Comparison of ENCODE assay signal across 8 mouse cellular contexts in genomic region chr2:84887411-84888271, GRCm38 (mm10). TPM values are rescaled to one million over a fixed set of nuclear protein-coding genes. Genes with fewer than 3 reads are reported as not detected.
DNase-seq lines count a peak whose midpoint lies in the region; ATAC-seq and TF ChIP-seq lines count a peak whose summit lies in the region.

No protein-coding gene starts in this region.

- H3K36me3 ChIP-seq in liver, adult 2 months (ENCODE audit: control insufficient read depth, insufficient read depth, low read length) = no peaks in the 10 kb centered on the region
- no peaks in the 10 kb centered on the region for H3K36me3 ChIP-seq in heart, embryonic 10.5 days
- H3K36me3 ChIP-seq in kidney, embryonic 14.5 days (ENCODE audit: control insufficient read depth, insufficient read depth, low read length) = no peaks in the 10 kb centered on the region
- H3K36me3 ChIP-seq in lung, postnatal 0 days (ENCODE audit: insufficient read depth, low read length) = no peaks in the 10 kb centered on the region

- peak overlapping the region; percentile 79 for H3K4me2 ChIP-seq in kidney, embryonic 14.5 days (replicated peaks; ENCODE audit: low read depth, low read length)
- H3K4me2 ChIP-seq in lung, postnatal 0 days (replicated peaks; ENCODE audit: low read depth, low read length) = peak overlapping the region; percentile 93

- no peak for TF ChIP-seq POLR2A in liver, adult 2 months (IDR thresholded peaks at IDR 0.05; ENCODE audit: extremely low read depth, insufficient read depth, low read length)

- H3K79me2 ChIP-seq in liver, adult 2 months (ENCODE audit: control insufficient read depth, insufficient read depth, low read length) = no peaks in the 10 kb centered on the region

- no peak for TF ChIP-seq CTCF in liver, adult 2 months (IDR thresholded peaks at IDR 0.05; ENCODE audit: low read depth, low read length)
- TF ChIP-seq CTCF in lung, postnatal 0 days (IDR thresholded peaks at IDR 0.05) = peak; percentile 45; the same call in 1 of the 2 replicates

- WGBS in liver, adult 2 months = 2% methylated on average over 58 of the region's 58 CpGs
- under 1% methylated on average over 58 of the region's 58 CpGs for WGBS in heart, embryonic 10.5 days
- under 1% methylated on average over 58 of the region's 58 CpGs for WGBS in kidney, embryonic 14.5 days
- under 1% methylated on average over 53 of the region's 58 CpGs for WGBS in lung, postnatal 0 days

- peak; percentile 14 for ATAC-seq in kidney, embryonic 14.5 days (ENCODE audit: low FRiP score, low TSS enrichment)
- peak; percentile 29 for ATAC-seq in lung, postnatal 0 days

- peak overlapping the region; percentile 67 for H3K4me3 ChIP-seq in liver, adult 2 months (ENCODE audit: insufficient read depth, low read depth, low read length)
- H3K4me3 ChIP-seq in heart, embryonic 10.5 days = peak overlapping the region; percentile 64
- H3K4me3 ChIP-seq in kidney, embryonic 14.5 days (ENCODE audit: low read length) = peak overlapping the region; percentile 51
- peak overlapping the region; percentile 58 for H3K4me3 ChIP-seq in lung, postnatal 0 days (ENCODE audit: low read depth, low read length)

- no peak overlapping the region for H3K27ac ChIP-seq in liver, adult 2 months (replicated peaks; ENCODE audit: insufficient read depth, low read depth, low read length)
- H3K27ac ChIP-seq in heart, embryonic 10.5 days = no peak overlapping the region
- no peak overlapping the region for H3K27ac ChIP-seq in kidney, embryonic 14.5 days (ENCODE audit: low read depth, low read length)
- no peak overlapping the region for H3K27ac ChIP-seq in lung, postnatal 0 days (ENCODE audit: low read length)

- H3K4me1 ChIP-seq in liver, adult 2 months (ENCODE audit: control insufficient read depth, insufficient read depth, low read length) = peaks cover 14% of the 10 kb centered on the region; the same call in 1 of the 2 replicates
- peaks cover 54% of the 10 kb centered on the region for H3K4me1 ChIP-seq in heart, embryonic 10.5 days
- peaks cover 26% of the 10 kb centered on the region for H3K4me1 ChIP-seq in kidney, embryonic 14.5 days (ENCODE audit: control insufficient read depth, insufficient read depth, low read length)
- peaks cover 4% of the 10 kb centered on the region; the same call in 1 of the 2 replicates for H3K4me1 ChIP-seq in lung, postnatal 0 days (ENCODE audit: insufficient read depth, low read depth, low read length)

- no peaks in the 10 kb centered on the region for H3K9me3 ChIP-seq in heart, embryonic 10.5 days
- H3K9me3 ChIP-seq in kidney, embryonic 14.5 days (ENCODE audit: control insufficient read depth, low read length) = no peaks in the 10 kb centered on the region
- no peaks in the 10 kb centered on the region for H3K9me3 ChIP-seq in lung, postnatal 0 days (ENCODE audit: low read length)

- DNase-seq in liver, adult 2 months (ENCODE audit: extremely low read depth, low read depth, low spot score) = no peak
- DNase-seq in liver = no peak
- peak; percentile 76 for DNase-seq in brain, adult 2 months (ENCODE audit: low read depth, low spot score)
- peak; percentile 72 for DNase-seq in heart, embryonic 10.5 days (ENCODE audit: low spot score)
- peak; percentile 76 for DNase-seq in lung, postnatal 0 days (ENCODE audit: low spot score)
- DNase-seq in retina, embryonic 14.5 days (ENCODE audit: low spot score) = peak; percentile 72
- DNase-seq in MN1 (ENCODE audit: low spot score) = no peak

- peak overlapping the region; percentile 46; the same call in 1 of the 2 replicates for H3K9ac ChIP-seq in liver, adult 2 months (ENCODE audit: low read depth, low read length)
- H3K9ac ChIP-seq in kidney, embryonic 14.5 days (ENCODE audit: low read depth, low read length) = no peak overlapping the region
- H3K9ac ChIP-seq in lung, postnatal 0 days (replicated peaks; ENCODE audit: low read depth) = peak overlapping the region; percentile 2; the same call in 1 of the 2 replicates

- peaks cover 11% of the 10 kb centered on the region for H3K27me3 ChIP-seq in liver, adult 2 months (ENCODE audit: control insufficient read depth, insufficient read depth, low read length)
- H3K27me3 ChIP-seq in heart, embryonic 10.5 days (ENCODE audit: insufficient read depth, poor library complexity, severe bottlenecking) = peaks cover 81% of the 10 kb centered on the region
- peaks cover 56% of the 10 kb centered on the region for H3K27me3 ChIP-seq in kidney, embryonic 14.5 days (ENCODE audit: control insufficient read depth, insufficient read depth, low read length)
- H3K27me3 ChIP-seq in lung, postnatal 0 days (replicated peaks; ENCODE audit: insufficient read depth, low read length) = peaks cover 33% of the 10 kb centered on the region

- TF ChIP-seq EP300 in lung, postnatal 0 days (IDR thresholded peaks at IDR 0.05) = no peak

RNA-seq across cellular contexts. Expression of gene Rtn4rl2, which starts 1.1 kb away (rescaled TPM):
- 0.13 TPM in 1 of 2 replicates, not detected in the other for total RNA-seq in liver, adult 2 months (2014; rRNA removed)
- polyA plus RNA-seq in liver, adult 2 months (2012; rRNA removed) = 0.29 and 0.50 TPM in 2 replicates
- polyA plus RNA-seq in heart, embryonic 10.5 days (2016; fragmentation: Nextera tagmentation; extraction: Ambion mirVana) = 0.33 and 0.88 TPM in 2 replicates
- 1.6 and 2.1 TPM in 2 replicates for polyA plus RNA-seq in kidney, embryonic 14.5 days (2014; fragmentation: Nextera tagmentation; extraction: Ambion mirVana)
- polyA plus RNA-seq in lung, postnatal 0 days (2015; fragmentation: Nextera tagmentation; extraction: Ambion mirVana) = 0.62 and 1.1 TPM in 2 replicates

RNA-seq across cellular contexts. Expression of gene Slc43a3, which starts 48.7 kb away (rescaled TPM):
- total RNA-seq in liver, adult 2 months (2014; rRNA removed) = 25.7 and 26.6 TPM in 2 replicates
- polyA plus RNA-seq in liver, adult 2 months (2012; rRNA removed) = 23.2 and 30.6 TPM in 2 replicates
- polyA plus RNA-seq in heart, embryonic 10.5 days (2016; fragmentation: Nextera tagmentation; extraction: Ambion mirVana) = 48.4 and 50.9 TPM in 2 replicates
- 41.1 and 53.7 TPM in 2 replicates for polyA plus RNA-seq in kidney, embryonic 14.5 days (2014; fragmentation: Nextera tagmentation; extraction: Ambion mirVana)
- 121 and 122 TPM in 2 replicates for polyA plus RNA-seq in lung, postnatal 0 days (2015; fragmentation: Nextera tagmentation; extraction: Ambion mirVana)

RNA-seq across cellular contexts. Expression of gene Slc43a1, which starts 49.0 kb away (rescaled TPM):
- 7.2 and 10.0 TPM in 2 replicates for total RNA-seq in liver, adult 2 months (2014; rRNA removed)
- polyA plus RNA-seq in liver, adult 2 months (2012; rRNA removed) = 8.9 and 12.1 TPM in 2 replicates
- 38.9 and 41.0 TPM in 2 replicates for polyA plus RNA-seq in heart, embryonic 10.5 days (2016; fragmentation: Nextera tagmentation; extraction: Ambion mirVana)
- polyA plus RNA-seq in kidney, embryonic 14.5 days (2014; fragmentation: Nextera tagmentation; extraction: Ambion mirVana) = 15.5 and 19.4 TPM in 2 replicates
- 4.9 and 6.6 TPM in 2 replicates for polyA plus RNA-seq in lung, postnatal 0 days (2015; fragmentation: Nextera tagmentation; extraction: Ambion mirVana)

Comparison
In these comparisons a context has a peak if more than half of its experiments do, and no peak if none do; other contexts are left out.
1. DNase-seq: peak in brain, adult 2 months (single experiment), heart, embryonic 10.5 days (single experiment), lung, postnatal 0 days (single experiment) and retina, embryonic 14.5 days (single experiment); none in liver, adult 2 months (single experiment), liver (single experiment) and MN1 (single experiment).
2. Peak in every context shown above with its lines, with median percentiles within 50 percentile points of each other: H3K4me3 ChIP-seq.